Mouse (Mus musculus) ES-Bruce4 (cell line): Measurements from ENCODE around the gene Il17rc. TPM values are rescaled to one million over a fixed set of nuclear protein-coding genes. Genes with fewer than 3 reads are reported as not detected.
A peak's percentile ranks its signal among the peaks of the same experiment; 100 is the strongest.

ENCODE experiments used
- H3K27ac ChIP-seq: 2 replicates; pipeline ENCODE4 v1.5.1; 2012; ENCODE audit warnings: low read length, inconsistent platforms; ENCODE audit not compliant: insufficient read depth
- H3K27me3 ChIP-seq: 2 replicates; pipeline ENCODE4 v1.6.1; 2012; ENCODE audit warnings: mild to moderate bottlenecking, low read length, inconsistent platforms; ENCODE audit not compliant: control insufficient read depth, poor library complexity, insufficient read depth, severe bottlenecking
- H3K36me3 ChIP-seq: 2 replicates; pipeline ENCODE4 v1.6.1; 2012; ENCODE audit warnings: inconsistent platforms, mild to moderate bottlenecking, low read length, moderate library complexity; ENCODE audit not compliant: control insufficient read depth, poor library complexity, insufficient read depth, severe bottlenecking
- H3K4me1 ChIP-seq: one replicate; pipeline ENCODE4 v1.8.1; 2011; ENCODE audit warnings: low read length; ENCODE audit not compliant: control insufficient read depth, insufficient read depth
- H3K4me3 ChIP-seq: 2 replicates; pipeline ENCODE4 v1.5.1; 2011; ENCODE audit warnings: low read depth, mild to moderate bottlenecking, low read length
- H3K9ac ChIP-seq: 2 replicates; pipeline ENCODE4 v1.6.1; 2012; ENCODE audit warnings: low read depth, mild to moderate bottlenecking, inconsistent platforms; ENCODE audit not compliant: poor library complexity, severe bottlenecking
- H3K9me3 ChIP-seq: replicated peaks from 2 replicates; pipeline ENCODE4 v1.6.1; 2012; ENCODE audit warnings: mild to moderate bottlenecking, low read length, inconsistent platforms; ENCODE audit not compliant: control insufficient read depth, poor library complexity, insufficient read depth, severe bottlenecking
- CTCF ChIP-seq: IDR thresholded peaks from one replicate; pipeline ENCODE4 v1.8.1; 2011; ENCODE audit warnings: low read depth, low read length
- EP300 ChIP-seq: IDR thresholded peaks from 2 replicates; pipeline ENCODE4 v1.6.1; 2011; ENCODE audit warnings: low read depth, low read length; ENCODE audit not compliant: insufficient read depth
- POLR2A ChIP-seq: IDR thresholded peaks from one replicate; pipeline ENCODE4 v1.8.1; 2011; ENCODE audit warnings: low read length; ENCODE audit not compliant: insufficient read depth
- polyA plus RNA-seq: library from polyadenylated mRNA; stranded (reverse); fragments of >200 nt; gene quantifications from 2 replicates; pipeline ENCODE4 v1.2.4, GENCODE M21; 2011; ENCODE audit warnings: low read depth; ENCODE audit not compliant: missing spikeins, insufficient read depth, insufficient read length

Il17rc gene
- polyA plus RNA-seq, 1 experiment = 3.3 TPM

DNA sequence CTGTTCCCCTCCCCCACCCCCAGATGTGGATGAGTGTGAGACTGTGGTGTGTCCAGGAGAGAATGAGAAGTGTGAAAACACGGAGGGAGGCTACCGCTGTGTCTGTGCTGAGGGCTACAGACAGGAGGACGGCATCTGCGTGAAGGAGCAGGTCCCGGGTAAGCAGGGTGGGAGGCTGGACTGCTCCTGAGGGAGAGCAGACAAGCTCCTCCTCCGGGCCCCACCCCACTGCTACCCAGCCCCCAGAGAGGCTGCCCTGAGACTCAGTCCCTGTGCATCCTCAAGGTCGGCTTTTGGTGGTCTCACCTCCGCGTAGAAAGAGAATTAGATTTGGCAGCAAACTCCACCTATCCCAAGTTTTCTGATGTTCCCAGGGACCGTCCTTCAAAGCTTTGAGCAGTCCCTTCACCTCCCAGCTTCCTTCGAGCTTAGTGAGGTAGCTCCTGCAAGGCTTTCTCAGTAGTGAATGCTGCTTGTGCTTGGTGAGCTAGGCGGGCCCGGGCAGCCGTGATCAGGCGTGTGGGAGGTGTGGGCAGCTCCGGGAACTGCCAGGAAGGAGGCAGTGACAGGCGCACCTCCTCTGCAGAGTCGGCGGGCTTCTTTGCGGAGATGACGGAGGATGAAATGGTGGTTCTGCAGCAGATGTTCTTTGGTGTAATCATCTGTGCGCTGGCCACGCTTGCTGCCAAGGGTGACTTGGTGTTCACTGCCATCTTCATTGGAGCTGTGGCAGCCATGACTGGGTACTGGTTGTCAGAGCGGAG lies 21.1 kb downstream of the Il17rc start:
- H3K4me1 ChIP-seq = peaks cover 8% of the 10 kb centered on the region
- no peak for TF ChIP-seq POLR2A
- H3K9me3 ChIP-seq = no peaks in the 10 kb centered on the region
- H3K27ac ChIP-seq = no peak overlapping the region
- H3K36me3 ChIP-seq = no peaks in the 10 kb centered on the region
- H3K9ac ChIP-seq = no peak overlapping the region
- H3K4me3 ChIP-seq = peak overlapping the region; percentile 20
- H3K27me3 ChIP-seq = no peaks in the 10 kb centered on the region

DNA sequence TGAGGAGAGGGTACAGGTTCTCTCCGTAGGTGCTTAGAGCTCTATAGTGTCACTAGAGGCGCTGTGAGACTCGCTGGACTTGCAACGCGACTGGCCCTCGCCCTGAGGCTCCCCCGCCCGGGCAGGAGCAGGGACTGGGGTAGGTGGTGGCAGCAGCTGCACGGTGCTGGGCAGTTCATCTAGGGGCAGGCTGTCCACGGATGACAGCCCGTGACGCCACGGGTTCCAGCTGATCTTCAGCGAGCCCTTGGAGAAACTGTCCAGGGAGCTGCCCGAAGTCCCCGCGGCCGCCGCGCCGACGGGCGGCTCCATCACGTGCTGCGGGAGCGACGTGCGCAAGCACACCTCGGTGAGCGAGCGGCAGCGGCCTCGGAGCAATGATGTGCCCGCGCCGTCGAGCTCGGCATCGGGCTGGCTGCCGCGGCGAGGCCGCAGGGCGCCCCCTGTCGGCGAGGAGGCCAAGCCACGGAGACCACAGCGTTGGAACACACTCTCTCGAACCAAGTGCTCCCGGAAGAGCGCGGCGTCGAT lies 23.1 kb downstream of the Il17rc start:
- Histone ChIP-seq H3K36me3 (no peaks in the 10 kb centered on the region), H3K9me3 (no peaks in the 10 kb centered on the region), H3K27me3 (no peaks in the 10 kb centered on the region), H3K4me1 (no peaks in the 10 kb centered on the region), H3K4me3 (peak overlapping the region; percentile 60), H3K9ac (peak overlapping the region; percentile 44), H3K27ac (no peak overlapping the region)
- no peak for TF ChIP-seq POLR2A
- peak; percentile 91 for TF ChIP-seq CTCF
- TF ChIP-seq EP300 = 0 out of 2 replicates have a peak, but pooled peaks have one; percentile 19

DNA sequence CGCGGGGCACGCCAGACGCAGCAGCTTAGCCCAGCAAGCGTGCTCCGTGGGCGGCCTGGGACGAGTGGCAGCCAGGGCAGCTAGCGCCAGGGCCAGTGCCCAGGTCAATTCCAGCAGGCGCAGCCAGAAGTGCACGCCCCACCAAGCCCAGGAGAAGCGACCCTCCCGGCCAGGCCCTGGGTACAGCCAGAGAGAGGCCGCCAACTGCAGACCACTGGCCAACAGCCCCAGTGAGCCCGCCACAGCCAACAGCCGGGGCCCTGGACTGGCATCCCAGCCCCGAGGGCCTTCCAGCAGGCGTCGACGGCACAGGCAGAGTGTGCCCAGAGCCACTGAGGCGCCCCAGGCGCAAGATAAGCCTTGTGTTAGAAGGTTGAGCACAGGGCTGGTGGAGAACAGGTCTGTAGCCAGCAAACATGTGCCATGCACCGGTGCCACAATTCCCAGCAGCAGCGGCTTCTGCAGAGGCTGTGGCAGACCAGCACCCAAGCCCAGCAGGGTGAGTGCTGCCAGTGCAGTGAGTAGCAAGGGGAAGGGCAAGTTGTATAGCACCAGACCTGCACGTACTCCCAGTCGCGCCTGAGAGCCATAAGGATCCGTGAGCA lies 23.9 kb downstream of the Il17rc start:
- TF ChIP-seq CTCF = no peak
- no peak for TF ChIP-seq EP300
- no peak for TF ChIP-seq POLR2A
- no peaks in the 10 kb centered on the region for H3K36me3 ChIP-seq
- H3K4me3 ChIP-seq = peak overlapping the region; percentile 39
- no peaks in the 10 kb centered on the region for H3K27me3 ChIP-seq
- H3K27ac ChIP-seq = no peak overlapping the region
- no peaks in the 10 kb centered on the region for H3K4me1 ChIP-seq
- peak overlapping the region; percentile 44 for H3K9ac ChIP-seq
- no peaks in the 10 kb centered on the region for H3K9me3 ChIP-seq

DNA sequence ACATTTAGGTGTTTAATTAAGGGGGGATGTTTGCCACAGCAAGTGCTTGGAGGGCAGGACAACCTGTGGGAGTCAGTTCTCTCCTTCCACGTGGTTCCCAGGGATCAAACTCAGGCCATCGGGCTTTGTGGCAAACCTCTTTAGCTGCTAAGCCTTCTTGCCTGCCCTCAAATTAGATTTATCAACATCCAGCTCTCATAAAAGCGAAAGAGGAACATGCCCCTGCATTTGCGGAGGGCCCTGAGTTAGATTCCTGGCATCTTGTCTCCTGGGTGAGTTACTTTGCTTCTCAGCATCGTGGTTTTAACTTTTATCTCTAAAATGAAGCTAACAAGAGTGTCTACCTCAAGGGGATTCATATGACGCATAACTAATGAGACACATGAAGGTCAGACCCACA lies 28.1 kb downstream of the Il17rc start:
- H3K4me3 ChIP-seq = no peak overlapping the region
- no peaks in the 10 kb centered on the region for H3K36me3 ChIP-seq
- H3K4me1 ChIP-seq = no peaks in the 10 kb centered on the region
- no peak overlapping the region for H3K9ac ChIP-seq
- no peak overlapping the region for H3K27ac ChIP-seq
- no peaks in the 10 kb centered on the region for H3K9me3 ChIP-seq
- no peak for TF ChIP-seq CTCF
- no peak for TF ChIP-seq EP300
- no peak for TF ChIP-seq POLR2A
- no peaks in the 10 kb centered on the region for H3K27me3 ChIP-seq

DNA sequence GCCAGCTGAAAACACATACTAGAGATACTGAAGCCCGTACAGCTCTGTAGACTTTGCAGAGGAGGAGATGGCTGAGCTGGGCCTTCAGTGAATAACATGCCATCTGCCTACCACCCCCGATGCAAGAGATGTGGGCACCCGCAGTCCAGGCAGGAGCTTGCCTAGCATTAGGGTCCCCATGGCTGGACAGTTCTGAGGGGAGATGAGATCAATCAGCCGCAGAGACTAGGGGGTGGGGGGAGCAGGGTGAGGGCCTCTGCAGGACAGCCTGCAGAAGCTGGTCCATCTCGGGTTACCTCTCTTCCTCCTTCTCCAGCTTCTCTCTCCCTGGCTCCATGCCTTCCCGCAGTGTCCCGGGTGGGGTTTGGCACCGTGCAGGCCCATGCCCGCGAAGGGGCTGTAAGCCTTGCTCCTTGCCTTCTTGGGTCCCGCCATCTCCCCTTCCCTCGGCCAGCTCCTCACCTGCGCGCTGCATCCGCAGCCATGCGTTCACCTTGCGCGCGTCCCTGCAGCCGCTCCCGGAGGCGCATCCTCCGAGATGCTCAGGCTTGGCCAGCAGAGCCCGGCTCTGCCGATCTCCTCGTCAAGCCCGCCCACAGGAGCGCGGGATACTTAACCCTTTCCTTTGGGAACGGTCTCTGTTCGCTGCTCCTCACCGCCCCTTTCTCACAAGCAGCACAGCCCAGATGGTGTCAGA lies 30.3 kb downstream of the Il17rc start, which contains the start of gene Prrt3:
Gene Prrt3 (minus strand): TSS at position 544 of the 697 bp plus-strand sequence.
- Histone ChIP-seq H3K9me3 (no peaks in the 10 kb centered on the region), H3K9ac (peak within 1 kb of the TSS; percentile 17; the same call in 1 of the 2 replicates), H3K4me1 (no peaks in the 10 kb centered on the region), H3K36me3 (no peaks in the 10 kb centered on the region), H3K27ac (no peak within 1 kb of the TSS), H3K4me3 (peak within 1 kb of the TSS; percentile 61), H3K27me3 (no peaks in the 10 kb centered on the region)
- TF ChIP-seq CTCF (no peak), POLR2A (no peak), EP300 (no peak)

DNA sequence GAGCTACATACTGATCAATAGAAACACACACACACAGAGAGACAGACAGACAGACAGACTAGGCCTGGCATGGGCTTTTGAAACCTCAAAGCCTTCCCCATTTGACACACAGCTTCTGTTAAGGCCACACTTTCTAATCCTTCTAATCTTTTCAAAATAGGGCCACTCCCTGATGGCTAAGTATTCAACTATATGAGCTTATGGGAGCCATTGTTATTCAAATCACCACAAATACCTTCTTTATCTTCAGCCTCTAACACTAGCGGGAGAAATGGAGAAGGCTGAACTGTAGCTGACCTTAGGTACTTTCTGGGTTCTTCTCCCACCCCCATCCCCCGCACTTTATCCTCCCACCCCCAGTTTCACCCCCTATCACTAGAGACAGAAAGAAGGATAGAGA lies 31.6 kb downstream of the Il17rc start:
- Histone ChIP-seq H3K4me1 (no peaks in the 10 kb centered on the region), H3K9me3 (no peaks in the 10 kb centered on the region), H3K27ac (no peak overlapping the region), H3K4me3 (no peak overlapping the region), H3K27me3 (no peaks in the 10 kb centered on the region), H3K36me3 (no peaks in the 10 kb centered on the region), H3K9ac (no peak overlapping the region)
- TF ChIP-seq EP300 (no peak), CTCF (no peak), POLR2A (no peak)
